Mouse (Mus musculus) MEL (cell line): Measurements from ENCODE around the gene Plekhf1. TPM values are rescaled to one million over a fixed set of nuclear protein-coding genes. Genes with fewer than 3 reads are reported as not detected.

ENCODE experiments used
- DNase-seq: peaks from one replicate; pipeline ENCODE4 v3.0.0; 2011; ENCODE audit warnings: low read depth, low spot score
- H3K27ac ChIP-seq: 2 replicates; pipeline ENCODE4 v1.5.1; 2012; ENCODE audit warnings: low read depth, mild to moderate bottlenecking, control low read depth, low read length, moderate library complexity; ENCODE audit not compliant: control insufficient read depth
- H3K27me3 ChIP-seq, 2 experiments: fragments of 150-350 bp in 1 of 2; sonication (generic) in 1 of 2; 2 replicates each; pipeline ENCODE4 v1.6.1; 2012; ENCODE audit warnings: low read length in 2 of 2, mild to moderate bottlenecking in 2 of 2, improper control_type of control experiment in 1 of 2, moderate library complexity in 1 of 2; ENCODE audit not compliant: insufficient read depth in 2 of 2, control insufficient read depth in 1 of 2
- H3K36me3 ChIP-seq, 2 experiments: 2 replicates each; pipeline ENCODE4 v1.6.1; 2012 to 2014; ENCODE audit warnings: low read length in 2 of 2, improper control_type of control experiment in 1 of 2, inconsistent platforms in 1 of 2, mild to moderate bottlenecking in 1 of 2; ENCODE audit not compliant: insufficient read depth in 2 of 2, control insufficient read depth in 1 of 2
- H3K4me1 ChIP-seq, 2 experiments: fragments of 150-350 bp in 1 of 2; sonication (generic) in 1 of 2; 2 replicates each; pipeline ENCODE4 v1.6.1; 2012; ENCODE audit warnings: low read length in 2 of 2, improper control_type of control experiment in 1 of 2, mild to moderate bottlenecking in 1 of 2; ENCODE audit not compliant: insufficient read depth in 2 of 2, control insufficient read depth in 1 of 2
- H3K4me3 ChIP-seq, 2 experiments: fragments of 150-350 bp in 1 of 2; sonication (generic) in 1 of 2; 2 replicates each; pipeline ENCODE4 v1.5.1; 2012; ENCODE audit warnings: low read depth in 2 of 2, low read length in 2 of 2, mild to moderate bottlenecking in 2 of 2, moderate library complexity in 2 of 2, control low read depth in 1 of 2, improper control_type of control experiment in 1 of 2; ENCODE audit not compliant: control insufficient read depth in 1 of 2, insufficient read depth in 1 of 2
- H3K79me2 ChIP-seq: 2 replicates; pipeline ENCODE4 v1.6.1; 2012; ENCODE audit warnings: mild to moderate bottlenecking, low read length, moderate library complexity; ENCODE audit not compliant: control insufficient read depth, poor library complexity, insufficient read depth
- H3K9ac ChIP-seq: 2 replicates; pipeline ENCODE4 v1.6.1; 2012; ENCODE audit warnings: low read depth, mild to moderate bottlenecking, control low read depth, low read length, moderate library complexity; ENCODE audit not compliant: control insufficient read depth, poor library complexity, severe bottlenecking
- H3K9me3 ChIP-seq: fragments of 150-350 bp; sonication (generic); replicated peaks from 2 replicates; pipeline ENCODE4 v1.6.1; 2012; ENCODE audit warnings: mild to moderate bottlenecking, low read length, improper control_type of control experiment, moderate library complexity; ENCODE audit not compliant: insufficient read depth
- BHLHE40 ChIP-seq: IDR thresholded peaks from 2 replicates; pipeline ENCODE4 v1.6.1; 2012; ENCODE audit warnings: low read depth, mild to moderate bottlenecking, inconsistent platforms, low read length, improper control_type of control experiment, borderline replicate concordance
- CHD1 ChIP-seq: IDR thresholded peaks from 2 replicates; pipeline ENCODE4 v1.6.1; 2012; ENCODE audit warnings: low read depth, mild to moderate bottlenecking, inconsistent platforms, low read length, improper control_type of control experiment
- CHD2 ChIP-seq: IDR thresholded peaks from 2 replicates; pipeline ENCODE4 v1.6.1; 2011; ENCODE audit warnings: low read length, improper control_type of control experiment
- ETS1 ChIP-seq: IDR thresholded peaks from 2 replicates; pipeline ENCODE4 v1.6.1; 2012; ENCODE audit warnings: low read depth, mild to moderate bottlenecking, inconsistent platforms, low read length, improper control_type of control experiment, moderate library complexity
- GATA1 ChIP-seq: IDR thresholded peaks from 2 replicates; pipeline ENCODE4 v1.6.1; 2011; ENCODE audit warnings: low read depth, low read length, improper control_type of control experiment
- KAT2A ChIP-seq: conservative IDR thresholded peaks from 2 replicates; pipeline ENCODE4 v1.6.1; 2012; ENCODE audit warnings: low read depth, low read length, improper control_type of control experiment, inconsistent platforms
- MAFK ChIP-seq: IDR thresholded peaks from 2 replicates; pipeline ENCODE4 v1.6.1; 2011; ENCODE audit warnings: low read depth, mild to moderate bottlenecking, low read length, improper control_type of control experiment, borderline replicate concordance
- MAX ChIP-seq: IDR thresholded peaks from 2 replicates; pipeline ENCODE4 v1.6.1; 2011; ENCODE audit warnings: low read length, improper control_type of control experiment
- MAZ ChIP-seq: IDR thresholded peaks from 2 replicates; pipeline ENCODE4 v1.6.1; 2012; ENCODE audit warnings: low read depth, mild to moderate bottlenecking, inconsistent platforms, low read length, improper control_type of control experiment
- MEF2A ChIP-seq: IDR thresholded peaks from 2 replicates; pipeline ENCODE4 v1.6.1; 2014; ENCODE audit warnings: low read depth, mild to moderate bottlenecking, inconsistent platforms, low read length, improper control_type of control experiment; ENCODE audit not compliant: poor library complexity, insufficient replicate concordance, severe bottlenecking; ENCODE audit errors: extremely low read depth
- MXI1 ChIP-seq: IDR thresholded peaks from 2 replicates; pipeline ENCODE4 v1.6.1; 2011; ENCODE audit warnings: mild to moderate bottlenecking, low read depth, low read length, improper control_type of control experiment
- MYB ChIP-seq: IDR thresholded peaks from 2 replicates; pipeline ENCODE4 v1.6.1; 2011; ENCODE audit warnings: mild to moderate bottlenecking, low read depth, low read length, improper control_type of control experiment
- MYC ChIP-seq: IDR thresholded peaks from 2 replicates; pipeline ENCODE4 v1.6.1; 2011; ENCODE audit warnings: low read depth, mild to moderate bottlenecking, low read length, improper control_type of control experiment, moderate library complexity
- NELFE ChIP-seq: IDR thresholded peaks from 2 replicates; pipeline ENCODE4 v1.6.1; 2011; ENCODE audit warnings: low read depth, low read length, improper control_type of control experiment
- POLR2AphosphoS2 ChIP-seq: IDR thresholded peaks from 2 replicates; pipeline ENCODE4 v1.6.1; 2011; ENCODE audit warnings: low read length, improper control_type of control experiment
- POLR2AphosphoS5 ChIP-seq: IDR thresholded peaks from 2 replicates; pipeline ENCODE4 v1.6.1; 2012; ENCODE audit warnings: low read depth, borderline replicate concordance, mild to moderate bottlenecking, inconsistent platforms, low read length, moderate library complexity, mixed read lengths
- RAD21 ChIP-seq: IDR thresholded peaks from 2 replicates; pipeline ENCODE4 v1.6.1; 2011; ENCODE audit warnings: mild to moderate bottlenecking, low read depth, low read length, improper control_type of control experiment
- RCOR1 ChIP-seq: IDR thresholded peaks from 2 replicates; pipeline ENCODE4 v1.6.1; 2012; ENCODE audit warnings: low read depth, mild to moderate bottlenecking, inconsistent platforms, low read length, improper control_type of control experiment
- SIN3A ChIP-seq: IDR thresholded peaks from 2 replicates; pipeline ENCODE4 v1.6.1; 2012; ENCODE audit warnings: low read length, improper control_type of control experiment, inconsistent platforms
- SMC3 ChIP-seq: IDR thresholded peaks from 2 replicates; pipeline ENCODE4 v1.6.1; 2011; ENCODE audit warnings: low read depth, low read length, improper control_type of control experiment
- TAL1 ChIP-seq: IDR thresholded peaks from 2 replicates; pipeline ENCODE4 v1.6.1; 2012; ENCODE audit warnings: mild to moderate bottlenecking, inconsistent platforms, low read length, moderate library complexity, mixed read lengths
- TBP ChIP-seq: IDR thresholded peaks from 2 replicates; pipeline ENCODE4 v1.8.0; 2011; ENCODE audit warnings: low read depth, low read length, improper control_type of control experiment
- TCF12 ChIP-seq: IDR thresholded peaks from 2 replicates; pipeline ENCODE4 v1.6.1; 2014; ENCODE audit warnings: low read depth, mild to moderate bottlenecking, inconsistent platforms, low read length, improper control_type of control experiment, moderate library complexity
- UBTF ChIP-seq: IDR thresholded peaks from 2 replicates; pipeline ENCODE4 v1.6.1; 2012; ENCODE audit warnings: low read depth, mild to moderate bottlenecking, inconsistent platforms, low read length, improper control_type of control experiment, moderate library complexity, borderline replicate concordance; ENCODE audit not compliant: insufficient read depth
- USF1 ChIP-seq: IDR thresholded peaks from 2 replicates; pipeline ENCODE4 v1.6.1; 2014; ENCODE audit warnings: low read depth, mild to moderate bottlenecking, inconsistent platforms, low read length, improper control_type of control experiment, moderate library complexity
- ZC3H11A ChIP-seq: IDR thresholded peaks from 2 replicates; pipeline ENCODE4 v1.6.1; 2012; ENCODE audit warnings: low read depth, mild to moderate bottlenecking, inconsistent platforms, low read length, improper control_type of control experiment
- ZKSCAN1 ChIP-seq: IDR thresholded peaks from 2 replicates; pipeline ENCODE4 v1.6.1; 2012; ENCODE audit warnings: low read depth, mild to moderate bottlenecking, inconsistent platforms, low read length, improper control_type of control experiment, moderate library complexity
- ZMIZ1 ChIP-seq: IDR thresholded peaks from 2 replicates; pipeline ENCODE4 v1.6.1; 2012; ENCODE audit warnings: low read depth, mild to moderate bottlenecking, inconsistent platforms, low read length, improper control_type of control experiment, moderate library complexity
- ZNF384 ChIP-seq: IDR thresholded peaks from 2 replicates; pipeline ENCODE4 v1.6.1; 2012; ENCODE audit warnings: low read depth, mild to moderate bottlenecking, inconsistent platforms, low read length, improper control_type of control experiment
- polyA plus RNA-seq, 2 experiments: library from polyadenylated mRNA; stranded (reverse) in 1 of 2; unstranded in 1 of 2; fragments of >175 nt in 1 of 2; fragments of >200 nt in 1 of 2; gene quantifications; 2 replicates each; pipeline versions ENCODE4 v1.2.1 to v1.2.4; 2012; ENCODE audit warnings: low replicate concordance in 2 of 2, low read depth in 1 of 2; ENCODE audit not compliant: insufficient read length in 2 of 2, insufficient read depth in 1 of 2, missing spikeins in 1 of 2
- total RNA-seq: library from RNA; depleted of rRNA; stranded (reverse); fragments of 300-350 nt; gene quantifications from 2 replicates; pipeline ENCODE4 v1.2.3, GENCODE M21; 2012

Gene Plekhf1
- total and polyA plus RNA-seq, 3 experiments: 0.89 to 1.7 TPM; not detected in 1

GRCm38 (mm10) chr7:38184786-38185185 lies 43.0 kb downstream of the Plekhf1 start:
- H3K9ac ChIP-seq: no peak overlapping the region; the same call in 1 of the 2 replicates
- no peak overlapping the region for H3K27ac ChIP-seq
- peaks cover 2 to 6% of the 10 kb centered on the region in 2 experiments; a peak in 2 of 4 replicates for H3K4me1 ChIP-seq
- no peak for DNase-seq
- peaks cover 0 to 5% of the 10 kb centered on the region in 2 experiments; a peak in 2 of 4 replicates for H3K36me3 ChIP-seq
- TF ChIP-seq RAD21 (no peak), UBTF (no peak), TBP (no peak), ZKSCAN1 (no peak), MYC (no peak), POLR2AphosphoS5 (no peak), GATA1 (no peak), SIN3A (no peak), TAL1 (no peak), USF1 (no peak), MAX (no peak), MXI1 (no peak), POLR2AphosphoS2 (no peak), BHLHE40 (no peak), KAT2A (no peak), CHD2 (no peak), CHD1 (no peak), MAZ (no peak), ETS1 (no peak)
- H3K4me3 ChIP-seq: no peak overlapping the region
- H3K9me3 ChIP-seq: no peaks in the 10 kb centered on the region
- peaks cover 2% of the 10 kb centered on the region; the same call in 1 of the 2 replicates for H3K79me2 ChIP-seq
- no peaks in the 10 kb centered on the region for H3K27me3 ChIP-seq

- Histone ChIP-seq H3K79me2 (peaks cover 2% of the 10 kb centered on the region; the same call in 1 of the 2 replicates), H3K4me3 (peak overlapping the region; percentile 75 to 93), H3K27me3 (no peaks in the 10 kb centered on the region), H3K27ac (no peak overlapping the region), H3K9me3 (no peaks in the 10 kb centered on the region), H3K4me1 (peaks cover 2 to 6% of the 10 kb centered on the region in 2 experiments; a peak in 2 of 4 replicates), H3K36me3 (peaks cover 0 to 5% of the 10 kb centered on the region in 2 experiments; a peak in 2 of 4 replicates), H3K9ac (peak overlapping the region; percentile 90)
- TF ChIP-seq NELFE (no peak), ZC3H11A (no peak), RCOR1 (no peak), UBTF (no peak), CHD1 (no peak), ZMIZ1 (no peak), MAFK (no peak), TBP (no peak), TCF12 (no peak), TAL1 (no peak), SMC3 (no peak), ZNF384 (no peak), GATA1 (no peak), MEF2A (no peak), MYB (no peak)
- no peak for DNase-seq
These were observed 43.4 kb downstream of the Plekhf1 start for GRCm38 (mm10) chr7:38184418-38184745.
